Mouse (Mus musculus): Measurements from ENCODE around the gene Diras2. TPM values are rescaled to one million over a fixed set of nuclear protein-coding genes. Genes with fewer than 3 reads are reported as not detected.
A peak's percentile ranks its signal among the peaks of the same experiment; 100 is the strongest.

Gene Diras2
- polyA plus RNA-seq, 1 experiment from 2014 or later = 0.22 TPM

- no peaks in the 10 kb centered on the region for H3K36me3 ChIP-seq (replicated peaks; ENCODE audit: control insufficient read depth, insufficient read depth, low read depth, low read length)
- no peaks in the 10 kb centered on the region for H3K4me1 ChIP-seq (ENCODE audit: control insufficient read depth, insufficient read depth, low read length)
- no peaks in the 10 kb centered on the region for H3K9me3 ChIP-seq (replicated peaks; ENCODE audit: control insufficient read depth, low read length)
- no peak overlapping the region for H3K27ac ChIP-seq (replicated peaks; ENCODE audit: low read depth, low read length)
- H3K9ac ChIP-seq (replicated peaks; ENCODE audit: low read length) = no peak overlapping the region
- no peak overlapping the region for H3K4me3 ChIP-seq (ENCODE audit: low read depth, low read length)
- no peak for ATAC-seq (replicated peaks; ENCODE audit: insufficient number of reproducible peaks, low FRiP score, low TSS enrichment, low read depth)
- no peak overlapping the region for H3K4me2 ChIP-seq (ENCODE audit: low read depth, low read length)
- no peaks in the 10 kb centered on the region for H3K27me3 ChIP-seq (ENCODE audit: control insufficient read depth, insufficient read depth, low read length)
- 91% methylated on average over 5 of the region's 5 CpGs for WGBS
- DNase-seq (ENCODE audit: low spot score) = no peak
Observed at GRCm38 (mm10) chr13:52479146-52479545, 51.9 kb downstream of the Diras2 start.

GRCm38 (mm10) chr13:52476998-52477601, 54.0 kb downstream of the Diras2 start:
- H3K36me3 ChIP-seq (replicated peaks; ENCODE audit: control insufficient read depth, insufficient read depth, low read depth, low read length) = no peaks in the 10 kb centered on the region
- no peak overlapping the region for H3K9ac ChIP-seq (replicated peaks; ENCODE audit: low read length)
- H3K27me3 ChIP-seq (ENCODE audit: control insufficient read depth, insufficient read depth, low read length) = no peaks in the 10 kb centered on the region
- no peaks in the 10 kb centered on the region for H3K9me3 ChIP-seq (replicated peaks; ENCODE audit: control insufficient read depth, low read length)
- no peak overlapping the region for H3K4me2 ChIP-seq (ENCODE audit: low read depth, low read length)
- H3K4me1 ChIP-seq (ENCODE audit: control insufficient read depth, insufficient read depth, low read length) = no peaks in the 10 kb centered on the region
- 89% methylated on average over 11 of the region's 11 CpGs for WGBS
- no peak for DNase-seq (ENCODE audit: low spot score)
- no peak overlapping the region for H3K4me3 ChIP-seq (ENCODE audit: low read depth, low read length)
- no peak for ATAC-seq (replicated peaks; ENCODE audit: insufficient number of reproducible peaks, low FRiP score, low TSS enrichment, low read depth)
- H3K27ac ChIP-seq (replicated peaks; ENCODE audit: low read depth, low read length) = no peak overlapping the region

- WGBS = 44% methylated on average over 3 of the region's 3 CpGs
- no peak overlapping the region for H3K4me2 ChIP-seq (ENCODE audit: low read depth, low read length)
- no peaks in the 10 kb centered on the region for H3K9me3 ChIP-seq (replicated peaks; ENCODE audit: control insufficient read depth, low read length)
- DNase-seq (ENCODE audit: low spot score) (peak; percentile 20), ATAC-seq (replicated peaks; ENCODE audit: insufficient number of reproducible peaks, low FRiP score, low TSS enrichment, low read depth) (no peak)
- H3K4me1 ChIP-seq (ENCODE audit: control insufficient read depth, insufficient read depth, low read length) = no peaks in the 10 kb centered on the region
- H3K9ac ChIP-seq (replicated peaks; ENCODE audit: low read length) = no peak overlapping the region
- H3K27me3 ChIP-seq (ENCODE audit: control insufficient read depth, insufficient read depth, low read length) = no peaks in the 10 kb centered on the region
- H3K36me3 ChIP-seq (replicated peaks; ENCODE audit: control insufficient read depth, insufficient read depth, low read depth, low read length) = no peaks in the 10 kb centered on the region
- H3K4me3 ChIP-seq (ENCODE audit: low read depth, low read length) = no peak overlapping the region
- no peak overlapping the region for H3K27ac ChIP-seq (replicated peaks; ENCODE audit: low read depth, low read length)
Observed at GRCm38 (mm10) chr13:52476222-52476621, 54.9 kb downstream of the Diras2 start.

GRCm38 (mm10) chr13:52475264-52475663, 55.8 kb downstream of the Diras2 start:
- no peak overlapping the region for H3K4me3 ChIP-seq (ENCODE audit: low read depth, low read length)
- H3K9ac ChIP-seq (replicated peaks; ENCODE audit: low read length) = no peak overlapping the region
- H3K36me3 ChIP-seq (replicated peaks; ENCODE audit: control insufficient read depth, insufficient read depth, low read depth, low read length) = no peaks in the 10 kb centered on the region
- no peaks in the 10 kb centered on the region for H3K4me1 ChIP-seq (ENCODE audit: control insufficient read depth, insufficient read depth, low read length)
- no peak overlapping the region for H3K4me2 ChIP-seq (ENCODE audit: low read depth, low read length)
- no peaks in the 10 kb centered on the region for H3K9me3 ChIP-seq (replicated peaks; ENCODE audit: control insufficient read depth, low read length)
- DNase-seq (ENCODE audit: low spot score) (no peak), ATAC-seq (replicated peaks; ENCODE audit: insufficient number of reproducible peaks, low FRiP score, low TSS enrichment, low read depth) (no peak)
- H3K27me3 ChIP-seq (ENCODE audit: control insufficient read depth, insufficient read depth, low read length) = no peaks in the 10 kb centered on the region
- H3K27ac ChIP-seq (replicated peaks; ENCODE audit: low read depth, low read length) = no peak overlapping the region
- WGBS = 87% methylated on average over 10 of the region's 10 CpGs

- no peak overlapping the region for H3K4me2 ChIP-seq (ENCODE audit: low read depth, low read length)
- H3K27ac ChIP-seq (replicated peaks; ENCODE audit: low read depth, low read length) = no peak overlapping the region
- H3K4me1 ChIP-seq (ENCODE audit: control insufficient read depth, insufficient read depth, low read length) = no peaks in the 10 kb centered on the region
- WGBS = 85% methylated on average over 3 of the region's 3 CpGs
- H3K4me3 ChIP-seq (ENCODE audit: low read depth, low read length) = no peak overlapping the region
- no peak for DNase-seq (ENCODE audit: low spot score)
- no peaks in the 10 kb centered on the region for H3K36me3 ChIP-seq (replicated peaks; ENCODE audit: control insufficient read depth, insufficient read depth, low read depth, low read length)
- H3K27me3 ChIP-seq (ENCODE audit: control insufficient read depth, insufficient read depth, low read length) = no peaks in the 10 kb centered on the region
- H3K9ac ChIP-seq (replicated peaks; ENCODE audit: low read length) = no peak overlapping the region
- H3K9me3 ChIP-seq (replicated peaks; ENCODE audit: control insufficient read depth, low read length) = no peaks in the 10 kb centered on the region
- ATAC-seq (replicated peaks; ENCODE audit: insufficient number of reproducible peaks, low FRiP score, low TSS enrichment, low read depth) = no peak
Observed at GRCm38 (mm10) chr13:52474807-52475206, 56.3 kb downstream of the Diras2 start.

GRCm38 (mm10) chr13:52469795-52470690, 61.0 kb downstream of the Diras2 start:
- peak; percentile 66 for DNase-seq (ENCODE audit: low spot score)
- no peak for ATAC-seq (replicated peaks; ENCODE audit: insufficient number of reproducible peaks, low FRiP score, low TSS enrichment, low read depth)
- Histone ChIP-seq H3K36me3 (replicated peaks; ENCODE audit: control insufficient read depth, insufficient read depth, low read depth, low read length) (no peaks in the 10 kb centered on the region), H3K9ac (replicated peaks; ENCODE audit: low read length) (no peak overlapping the region), H3K4me2 (ENCODE audit: low read depth, low read length) (no peak overlapping the region), H3K9me3 (replicated peaks; ENCODE audit: control insufficient read depth, low read length) (no peaks in the 10 kb centered on the region), H3K27me3 (ENCODE audit: control insufficient read depth, insufficient read depth, low read length) (no peaks in the 10 kb centered on the region), H3K27ac (replicated peaks; ENCODE audit: low read depth, low read length) (no peak overlapping the region), H3K4me1 (ENCODE audit: control insufficient read depth, insufficient read depth, low read length) (no peaks in the 10 kb centered on the region), H3K4me3 (ENCODE audit: low read depth, low read length) (no peak overlapping the region)
- WGBS = 51% methylated on average over 10 of the region's 10 CpGs

- H3K27me3 ChIP-seq (ENCODE audit: control insufficient read depth, insufficient read depth, low read length) = no peaks in the 10 kb centered on the region
- no peak overlapping the region for H3K27ac ChIP-seq (replicated peaks; ENCODE audit: low read depth, low read length)
- ATAC-seq (replicated peaks; ENCODE audit: insufficient number of reproducible peaks, low FRiP score, low TSS enrichment, low read depth) = no peak
- H3K4me1 ChIP-seq (ENCODE audit: control insufficient read depth, insufficient read depth, low read length) = no peaks in the 10 kb centered on the region
- H3K9ac ChIP-seq (replicated peaks; ENCODE audit: low read length) = no peak overlapping the region
- no peaks in the 10 kb centered on the region for H3K36me3 ChIP-seq (replicated peaks; ENCODE audit: control insufficient read depth, insufficient read depth, low read depth, low read length)
- no peak overlapping the region for H3K4me3 ChIP-seq (ENCODE audit: low read depth, low read length)
- no peak overlapping the region for H3K4me2 ChIP-seq (ENCODE audit: low read depth, low read length)
- no peak for DNase-seq (ENCODE audit: low spot score)
- no peaks in the 10 kb centered on the region for H3K9me3 ChIP-seq (replicated peaks; ENCODE audit: control insufficient read depth, low read length)
- 86% methylated on average over 6 of the region's 6 CpGs for WGBS
Observed at GRCm38 (mm10) chr13:52465141-52465540, 65.9 kb downstream of the Diras2 start.

GRCm38 (mm10) chr13:52459982-52460381, 71.1 kb downstream of the Diras2 start:
- WGBS = 72% methylated on average over 7 of the region's 7 CpGs
- Histone ChIP-seq H3K4me3 (ENCODE audit: low read depth, low read length) (no peak overlapping the region), H3K27me3 (ENCODE audit: control insufficient read depth, insufficient read depth, low read length) (no peaks in the 10 kb centered on the region), H3K36me3 (replicated peaks; ENCODE audit: control insufficient read depth, insufficient read depth, low read depth, low read length) (no peaks in the 10 kb centered on the region), H3K9me3 (replicated peaks; ENCODE audit: control insufficient read depth, low read length) (no peaks in the 10 kb centered on the region), H3K9ac (replicated peaks; ENCODE audit: low read length) (no peak overlapping the region), H3K4me1 (ENCODE audit: control insufficient read depth, insufficient read depth, low read length) (no peaks in the 10 kb centered on the region), H3K4me2 (ENCODE audit: low read depth, low read length) (no peak overlapping the region), H3K27ac (replicated peaks; ENCODE audit: low read depth, low read length) (no peak overlapping the region)
- ATAC-seq (replicated peaks; ENCODE audit: insufficient number of reproducible peaks, low FRiP score, low TSS enrichment, low read depth) = no peak
- DNase-seq (ENCODE audit: low spot score) = no peak

All from embryonic facial prominence, embryonic 11.5 days (tissue).